Mouse (Mus musculus): ENCODE results near the gene Med21. TPM values are rescaled to one million over a fixed set of nuclear protein-coding genes. Genes with fewer than 3 reads are reported as not detected.

The Med21 gene
- polyA plus RNA-seq, 1 experiment from 2014 or later = 131 TPM

DNA sequence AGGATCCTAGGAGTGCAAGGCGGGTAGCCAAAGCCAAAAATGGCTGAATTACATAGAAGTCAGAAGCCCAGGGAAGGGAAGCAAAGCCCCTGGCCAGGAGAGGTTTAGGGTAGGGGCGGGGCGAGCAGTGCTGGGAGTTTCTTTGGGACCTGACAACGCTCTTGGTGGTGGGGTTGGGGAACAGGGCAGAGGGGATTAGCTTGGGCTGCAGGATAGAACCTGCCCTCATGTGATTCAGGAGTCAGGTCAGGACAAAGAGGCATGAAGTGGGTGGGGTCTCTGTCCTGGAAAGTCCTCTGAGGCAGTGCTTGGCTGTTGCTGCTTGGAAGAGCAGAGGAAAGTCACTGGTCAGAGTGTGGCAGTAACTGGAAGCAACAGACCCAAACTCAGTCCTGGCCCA, 41.5 kb downstream of the Med21 start:
- Histone ChIP-seq H3K36me3 (ENCODE audit: control insufficient read depth, insufficient read depth, low read length) (no peaks in the 10 kb centered on the region), H3K9me3 (ENCODE audit: control insufficient read depth, low read length) (no peaks in the 10 kb centered on the region), H3K27me3 (replicated peaks; ENCODE audit: control insufficient read depth, insufficient read depth, low read length) (no peaks in the 10 kb centered on the region), H3K9ac (ENCODE audit: low read depth, low read length) (no peak overlapping the region), H3K27ac (replicated peaks; ENCODE audit: low read depth, low read length) (no peak overlapping the region), H3K4me3 (ENCODE audit: low read depth, low read length) (no peak overlapping the region), H3K4me2 (ENCODE audit: low read depth, low read length) (no peak overlapping the region), H3K4me1 (ENCODE audit: control insufficient read depth, insufficient read depth, low read length) (no peaks in the 10 kb centered on the region; the same call in 1 of the 2 replicates)
- DNase-seq (ENCODE audit: low spot score) (no peak), ATAC-seq (ENCODE audit: low read depth) (no peak)
- 68% methylated on average over 4 of the region's 4 CpGs for WGBS

DNA sequence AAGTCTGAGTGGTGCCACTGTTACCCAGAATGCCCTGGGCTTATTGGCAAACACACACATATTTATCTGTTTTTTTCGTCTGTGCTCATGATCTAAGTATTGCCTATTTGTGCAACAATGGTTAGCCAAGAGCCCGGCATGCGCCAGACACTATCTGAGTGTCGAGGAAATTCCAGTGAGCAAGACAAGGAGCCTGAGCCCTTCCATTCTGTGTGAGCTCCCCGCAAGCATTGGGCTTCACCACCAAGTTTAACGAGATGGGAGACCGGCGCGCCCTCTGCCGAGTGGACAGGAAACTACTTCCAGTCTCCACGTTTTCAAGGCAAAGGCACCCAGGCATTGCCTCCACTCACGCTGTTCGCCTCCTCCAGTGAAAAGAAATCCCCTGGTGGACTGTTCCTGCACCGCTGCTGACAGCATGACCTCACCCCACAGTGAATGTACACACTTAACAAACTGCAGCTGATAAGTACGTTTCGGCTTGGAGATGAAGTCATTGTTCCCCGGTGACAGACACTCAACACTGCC, 43.5 kb downstream of the Med21 start:
- H3K9ac ChIP-seq (ENCODE audit: low read depth, low read length) = no peak overlapping the region
- peak; percentile 14 for DNase-seq (ENCODE audit: low spot score)
- H3K4me2 ChIP-seq (ENCODE audit: low read depth, low read length) = no peak overlapping the region
- no peak overlapping the region for H3K27ac ChIP-seq (replicated peaks; ENCODE audit: low read depth, low read length)
- H3K9me3 ChIP-seq (ENCODE audit: control insufficient read depth, low read length) = no peaks in the 10 kb centered on the region
- 76% methylated on average over 17 of the region's 17 CpGs for WGBS
- H3K27me3 ChIP-seq (replicated peaks; ENCODE audit: control insufficient read depth, insufficient read depth, low read length) = no peaks in the 10 kb centered on the region
- no peak for ATAC-seq (ENCODE audit: low read depth)
- no peaks in the 10 kb centered on the region; the same call in 1 of the 2 replicates for H3K4me1 ChIP-seq (ENCODE audit: control insufficient read depth, insufficient read depth, low read length)
- no peak overlapping the region for H3K4me3 ChIP-seq (ENCODE audit: low read depth, low read length)
- no peaks in the 10 kb centered on the region for H3K36me3 ChIP-seq (ENCODE audit: control insufficient read depth, insufficient read depth, low read length)

GRCm38 (mm10) chr6:146686463-146687196, 44.3 kb downstream of the Med21 start:
- H3K4me2 ChIP-seq (ENCODE audit: low read depth, low read length) = no peak overlapping the region
- H3K4me1 ChIP-seq (ENCODE audit: control insufficient read depth, insufficient read depth, low read length) = no peaks in the 10 kb centered on the region; the same call in 1 of the 2 replicates
- 69% methylated on average over 5 of the region's 5 CpGs for WGBS
- ATAC-seq (ENCODE audit: low read depth) (no peak), DNase-seq (ENCODE audit: low spot score) (no peak)
- no peaks in the 10 kb centered on the region for H3K27me3 ChIP-seq (replicated peaks; ENCODE audit: control insufficient read depth, insufficient read depth, low read length)
- no peak overlapping the region for H3K9ac ChIP-seq (ENCODE audit: low read depth, low read length)
- no peak overlapping the region for H3K27ac ChIP-seq (replicated peaks; ENCODE audit: low read depth, low read length)
- no peak overlapping the region for H3K4me3 ChIP-seq (ENCODE audit: low read depth, low read length)
- no peaks in the 10 kb centered on the region for H3K9me3 ChIP-seq (ENCODE audit: control insufficient read depth, low read length)
- no peaks in the 10 kb centered on the region for H3K36me3 ChIP-seq (ENCODE audit: control insufficient read depth, insufficient read depth, low read length)

GRCm38 (mm10) chr6:146688010-146688409, 45.7 kb downstream of the Med21 start:
- H3K27me3 ChIP-seq (replicated peaks; ENCODE audit: control insufficient read depth, insufficient read depth, low read length) = no peaks in the 10 kb centered on the region
- no peak overlapping the region for H3K4me2 ChIP-seq (ENCODE audit: low read depth, low read length)
- H3K4me3 ChIP-seq (ENCODE audit: low read depth, low read length) = no peak overlapping the region
- H3K9me3 ChIP-seq (ENCODE audit: control insufficient read depth, low read length) = no peaks in the 10 kb centered on the region
- DNase-seq (ENCODE audit: low spot score) = no peak
- no peak overlapping the region for H3K9ac ChIP-seq (ENCODE audit: low read depth, low read length)
- ATAC-seq (ENCODE audit: low read depth) = no peak
- H3K27ac ChIP-seq (replicated peaks; ENCODE audit: low read depth, low read length) = no peak overlapping the region
- no peaks in the 10 kb centered on the region for H3K36me3 ChIP-seq (ENCODE audit: control insufficient read depth, insufficient read depth, low read length)
- no peaks in the 10 kb centered on the region; the same call in 1 of the 2 replicates for H3K4me1 ChIP-seq (ENCODE audit: control insufficient read depth, insufficient read depth, low read length)
- WGBS = 82% methylated on average over 7 of the region's 7 CpGs

- no peak overlapping the region for H3K27ac ChIP-seq (replicated peaks; ENCODE audit: low read depth, low read length)
- ATAC-seq (ENCODE audit: low read depth) = no peak
- no peak overlapping the region for H3K4me3 ChIP-seq (ENCODE audit: low read depth, low read length)
- DNase-seq (ENCODE audit: low spot score) = no peak
- H3K9me3 ChIP-seq (ENCODE audit: control insufficient read depth, low read length) = no peaks in the 10 kb centered on the region
- no peaks in the 10 kb centered on the region for H3K27me3 ChIP-seq (replicated peaks; ENCODE audit: control insufficient read depth, insufficient read depth, low read length)
- WGBS = 76% methylated on average over 5 of the region's 5 CpGs
- H3K4me1 ChIP-seq (ENCODE audit: control insufficient read depth, insufficient read depth, low read length) = no peaks in the 10 kb centered on the region; the same call in 1 of the 2 replicates
- no peak overlapping the region for H3K4me2 ChIP-seq (ENCODE audit: low read depth, low read length)
- H3K9ac ChIP-seq (ENCODE audit: low read depth, low read length) = no peak overlapping the region
- no peaks in the 10 kb centered on the region for H3K36me3 ChIP-seq (ENCODE audit: control insufficient read depth, insufficient read depth, low read length)
Measured at GRCm38 (mm10) chr6:146688861-146689260, 46.5 kb downstream of the Med21 start.

DNA sequence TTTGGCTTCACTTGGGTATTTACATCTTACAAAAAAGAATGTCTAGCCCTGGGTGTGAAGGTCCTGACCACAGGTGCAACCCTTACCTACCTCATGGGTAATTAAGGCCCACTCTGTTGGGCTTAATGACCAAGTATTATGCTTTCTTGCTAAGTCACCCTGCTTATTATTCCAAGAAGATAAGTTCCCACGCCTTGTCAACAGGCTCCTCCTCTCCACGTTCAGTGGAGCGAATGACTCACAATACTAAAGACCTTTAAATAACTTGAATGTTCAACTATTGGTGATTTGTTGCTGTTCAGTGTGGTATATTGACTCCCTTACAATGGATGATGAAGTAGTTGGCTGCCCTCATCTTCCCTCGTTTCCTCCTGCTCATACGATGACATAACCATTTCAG, 55.4 kb downstream of the Med21 start:
- Histone ChIP-seq H3K4me1 (ENCODE audit: control insufficient read depth, insufficient read depth, low read length) (no peaks in the 10 kb centered on the region), H3K36me3 (ENCODE audit: control insufficient read depth, insufficient read depth, low read length) (no peaks in the 10 kb centered on the region), H3K27ac (replicated peaks; ENCODE audit: low read depth, low read length) (no peak overlapping the region), H3K9ac (ENCODE audit: low read depth, low read length) (no peak overlapping the region), H3K4me3 (ENCODE audit: low read depth, low read length) (no peak overlapping the region), H3K9me3 (ENCODE audit: control insufficient read depth, low read length) (no peaks in the 10 kb centered on the region), H3K27me3 (replicated peaks; ENCODE audit: control insufficient read depth, insufficient read depth, low read length) (no peaks in the 10 kb centered on the region), H3K4me2 (ENCODE audit: low read depth, low read length) (no peak overlapping the region)
- no peak for ATAC-seq (ENCODE audit: low read depth)
- no peak for DNase-seq (ENCODE audit: low spot score)
- WGBS = 79% methylated on average over 5 of the region's 5 CpGs

DNA sequence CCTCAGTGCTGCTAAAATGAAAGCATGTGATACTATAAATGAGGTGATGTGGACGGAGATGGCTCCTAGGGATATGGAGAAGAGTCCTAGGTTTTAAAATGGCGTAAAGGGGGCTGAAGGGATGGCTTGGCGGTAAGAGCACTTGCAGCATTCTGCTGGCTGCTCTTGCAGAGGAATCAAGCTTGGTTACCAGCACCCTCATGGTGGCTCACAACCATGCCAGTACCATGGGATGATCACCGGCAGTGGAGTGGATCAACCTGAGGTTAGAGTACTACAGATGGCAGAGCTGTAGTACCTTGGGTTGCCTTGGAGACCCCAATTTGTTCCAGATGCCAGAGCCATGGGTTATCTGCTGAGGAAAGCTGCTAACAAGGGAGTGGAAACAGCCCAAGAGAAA, 56.0 kb downstream of the Med21 start:
- no peak for DNase-seq (ENCODE audit: low spot score)
- Histone ChIP-seq H3K9me3 (ENCODE audit: control insufficient read depth, low read length) (no peaks in the 10 kb centered on the region), H3K9ac (ENCODE audit: low read depth, low read length) (no peak overlapping the region), H3K36me3 (ENCODE audit: control insufficient read depth, insufficient read depth, low read length) (no peaks in the 10 kb centered on the region), H3K4me2 (ENCODE audit: low read depth, low read length) (no peak overlapping the region), H3K27me3 (replicated peaks; ENCODE audit: control insufficient read depth, insufficient read depth, low read length) (no peaks in the 10 kb centered on the region), H3K4me1 (ENCODE audit: control insufficient read depth, insufficient read depth, low read length) (no peaks in the 10 kb centered on the region), H3K4me3 (ENCODE audit: low read depth, low read length) (no peak overlapping the region), H3K27ac (replicated peaks; ENCODE audit: low read depth, low read length) (no peak overlapping the region)
- 89% methylated on average over 4 of the region's 4 CpGs for WGBS
- no peak for ATAC-seq (ENCODE audit: low read depth)
